Mouse (Mus musculus): Measurements from ENCODE around the gene Hoxb5.

Gene Hoxb5

GRCm38 (mm10) chr11:96288455-96289221, 14.5 kb upstream of the Hoxb5 start:
- no peak for DNase-seq (ENCODE audit: low spot score)

GRCm38 (mm10) chr11:96289293-96289692, 13.8 kb upstream of the Hoxb5 start:
- DNase-seq (ENCODE audit: low spot score) = no peak

DNA sequence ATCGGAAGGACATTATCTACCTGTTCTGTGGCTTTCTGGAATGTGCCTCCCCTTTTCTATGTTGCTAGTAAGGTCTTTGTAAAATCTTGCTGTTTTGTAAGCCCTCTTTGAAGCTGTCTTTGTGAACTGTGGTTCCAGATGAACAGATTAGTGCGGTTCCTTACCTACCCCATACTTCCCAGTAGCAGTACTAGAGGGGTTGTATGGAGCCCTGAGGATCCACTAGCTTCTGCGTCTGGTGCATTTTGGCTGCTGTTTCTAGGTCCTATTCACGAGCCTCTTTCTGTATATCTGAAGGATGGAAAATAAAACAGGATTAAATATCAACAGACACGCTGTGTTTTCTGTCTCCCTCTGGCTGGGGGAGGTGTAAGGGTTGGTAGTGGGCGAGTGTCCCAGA, 13.3 kb upstream of the Hoxb5 start:
- no peak for DNase-seq (ENCODE audit: low spot score)

GRCm38 (mm10) chr11:96290705-96291355, 12.3 kb upstream of the Hoxb5 start:
- DNase-seq (ENCODE audit: low spot score) = no peak

- no peak for DNase-seq (ENCODE audit: low spot score)
Measured at GRCm38 (mm10) chr11:96291681-96292564, 11.2 kb upstream of the Hoxb5 start, which contains the start of gene Hoxb6. TSS of gene Hoxb6 (plus strand) at chr11:96292476.

DNA sequence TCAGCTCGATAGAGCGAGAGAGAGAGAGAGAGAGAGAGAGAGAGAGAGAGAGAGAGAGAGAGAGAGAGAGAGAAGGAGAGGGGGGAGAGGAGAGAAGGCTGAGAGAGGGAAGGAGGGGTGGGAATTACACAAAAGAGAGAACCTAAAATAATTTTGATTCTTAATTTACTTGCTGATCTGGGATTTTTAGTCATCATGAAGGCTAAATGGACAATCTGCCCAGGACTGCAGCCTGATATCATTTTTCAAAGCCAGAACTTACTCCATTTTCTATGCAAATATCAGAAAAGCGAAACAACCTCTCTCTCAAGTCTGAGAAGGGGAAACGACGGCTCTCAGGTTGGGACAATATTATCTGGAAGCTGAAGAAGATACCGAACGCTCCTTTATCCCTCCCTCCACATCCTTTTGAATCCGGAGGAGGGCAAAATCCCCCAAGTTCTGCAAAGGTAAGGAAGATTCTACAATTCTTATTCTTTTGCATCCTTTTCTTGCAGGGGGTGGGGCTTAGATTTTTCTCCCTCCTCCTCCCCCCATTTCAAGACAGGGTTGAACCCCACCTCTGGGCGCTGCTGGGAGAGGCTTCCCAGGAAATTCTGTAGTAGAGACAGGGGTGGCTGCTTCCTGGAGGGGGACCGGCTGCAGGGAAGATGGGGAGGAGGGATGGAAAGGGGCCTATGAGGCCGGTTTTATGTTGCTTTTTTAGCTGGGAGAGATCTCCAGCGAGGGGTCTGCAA, 10.4 kb upstream of the Hoxb5 start:
- no peak for DNase-seq (ENCODE audit: low spot score)

GRCm38 (mm10) chr11:96293302-96293921, 9.7 kb upstream of the Hoxb5 start:
- no peak for DNase-seq (ENCODE audit: low spot score)

DNA sequence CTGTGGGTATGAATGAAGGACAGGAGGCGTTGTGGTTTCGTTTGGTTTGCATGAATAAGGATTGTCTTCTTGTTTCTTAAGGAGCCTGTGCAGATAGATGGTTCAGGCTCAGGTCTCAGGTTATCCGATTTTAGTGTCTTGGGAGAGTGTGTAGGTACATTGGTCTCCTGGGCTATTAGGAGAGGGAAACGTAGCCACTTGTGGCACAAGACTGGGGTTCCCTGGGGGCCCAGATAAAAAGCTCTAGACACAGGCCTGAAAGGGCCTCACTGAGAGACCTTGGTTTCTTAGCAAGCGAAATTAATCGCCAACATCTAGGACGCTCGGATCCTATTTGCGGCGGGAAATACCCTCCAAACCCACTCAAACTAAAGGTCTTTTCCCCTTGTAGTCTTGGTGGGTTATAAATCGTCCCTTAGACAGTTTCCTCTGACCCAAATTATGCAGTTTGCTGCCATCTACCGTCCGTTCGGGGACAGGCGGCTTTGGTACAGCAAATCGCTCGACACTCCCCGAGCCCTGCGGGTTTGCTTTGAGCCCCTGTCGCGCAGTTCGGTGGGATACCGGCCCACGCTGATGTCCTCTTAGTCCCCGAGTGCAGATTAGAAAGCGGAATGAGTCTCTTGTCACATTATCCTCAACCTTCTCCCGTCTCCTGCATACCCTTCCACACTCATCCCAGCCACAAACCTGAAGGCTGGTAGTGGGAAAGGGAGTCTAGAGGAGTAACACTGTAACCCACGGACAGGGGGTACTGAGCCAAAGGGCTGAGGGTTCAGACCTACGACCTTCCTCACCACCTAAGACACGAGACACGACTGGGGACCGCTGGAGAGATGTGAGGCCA, 8.7 kb upstream of the Hoxb5 start:
- peak; percentile 39 for DNase-seq (ENCODE audit: low spot score)

DNA sequence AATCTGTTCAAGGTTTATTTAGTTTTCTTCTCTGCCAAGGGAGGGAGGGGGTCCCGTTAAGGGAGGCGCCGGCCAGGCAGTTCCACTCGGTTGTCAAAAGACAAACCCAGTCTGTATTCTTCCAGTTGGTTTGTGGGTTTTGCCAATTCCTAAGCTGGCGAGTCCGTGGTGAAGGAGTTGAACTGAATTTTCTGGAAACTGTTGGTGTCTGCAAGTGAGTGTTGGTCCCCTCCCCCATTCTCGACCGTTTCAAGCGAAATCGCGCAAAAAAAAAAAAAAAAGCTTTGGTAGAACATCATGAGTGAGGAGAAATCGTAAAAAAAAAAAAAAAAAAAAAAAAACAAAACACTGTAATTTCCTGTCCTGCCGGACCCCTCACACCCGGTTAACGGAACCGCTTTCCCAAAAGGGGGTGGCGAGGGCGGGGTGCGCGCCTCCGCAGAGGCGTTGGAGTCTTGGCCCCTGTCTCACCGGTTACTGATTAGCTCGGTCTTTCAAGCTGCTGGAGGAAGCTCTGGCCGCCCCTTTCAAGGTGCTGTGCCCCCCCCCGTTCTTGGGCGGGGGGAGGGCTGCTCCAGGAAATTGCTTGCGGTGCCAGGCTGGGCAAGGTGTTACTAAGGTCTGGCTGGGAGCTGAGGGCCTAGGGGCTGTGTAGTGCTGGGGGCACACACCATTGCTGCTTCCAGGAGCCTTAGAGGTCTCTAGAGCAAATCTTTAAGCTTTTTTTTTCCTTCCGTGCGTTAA, 7.9 kb upstream of the Hoxb5 start:
- no peak for DNase-seq (ENCODE audit: low spot score)

- no peak for DNase-seq (ENCODE audit: low spot score)
Measured at GRCm38 (mm10) chr11:96296997-96297396, 6.1 kb upstream of the Hoxb5 start.

DNA sequence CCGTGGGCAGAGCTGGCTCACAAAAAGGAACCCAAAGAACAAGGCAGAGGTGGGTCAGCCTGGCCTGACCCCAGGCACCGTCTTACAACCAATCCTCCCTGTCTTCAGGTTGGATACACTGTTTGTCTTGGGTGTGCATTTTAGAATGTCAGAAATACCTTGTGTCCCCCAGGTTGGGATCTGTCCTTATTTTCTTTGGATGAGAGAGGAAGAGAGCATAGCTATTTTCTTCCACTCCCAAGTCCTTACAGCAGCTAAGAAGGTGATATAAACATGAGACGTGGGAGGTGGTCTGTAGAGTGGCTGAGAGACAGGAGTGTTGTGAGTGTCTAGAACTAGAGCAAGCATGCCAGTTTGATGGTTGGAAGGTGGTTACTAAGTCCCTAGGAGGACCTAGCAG, 5.7 kb upstream of the Hoxb5 start:
- no peak for DNase-seq (ENCODE audit: low spot score)

GRCm38 (mm10) chr11:96297968-96298635, 5.0 kb upstream of the Hoxb5 start:
- no peak for DNase-seq (ENCODE audit: low spot score)

DNA sequence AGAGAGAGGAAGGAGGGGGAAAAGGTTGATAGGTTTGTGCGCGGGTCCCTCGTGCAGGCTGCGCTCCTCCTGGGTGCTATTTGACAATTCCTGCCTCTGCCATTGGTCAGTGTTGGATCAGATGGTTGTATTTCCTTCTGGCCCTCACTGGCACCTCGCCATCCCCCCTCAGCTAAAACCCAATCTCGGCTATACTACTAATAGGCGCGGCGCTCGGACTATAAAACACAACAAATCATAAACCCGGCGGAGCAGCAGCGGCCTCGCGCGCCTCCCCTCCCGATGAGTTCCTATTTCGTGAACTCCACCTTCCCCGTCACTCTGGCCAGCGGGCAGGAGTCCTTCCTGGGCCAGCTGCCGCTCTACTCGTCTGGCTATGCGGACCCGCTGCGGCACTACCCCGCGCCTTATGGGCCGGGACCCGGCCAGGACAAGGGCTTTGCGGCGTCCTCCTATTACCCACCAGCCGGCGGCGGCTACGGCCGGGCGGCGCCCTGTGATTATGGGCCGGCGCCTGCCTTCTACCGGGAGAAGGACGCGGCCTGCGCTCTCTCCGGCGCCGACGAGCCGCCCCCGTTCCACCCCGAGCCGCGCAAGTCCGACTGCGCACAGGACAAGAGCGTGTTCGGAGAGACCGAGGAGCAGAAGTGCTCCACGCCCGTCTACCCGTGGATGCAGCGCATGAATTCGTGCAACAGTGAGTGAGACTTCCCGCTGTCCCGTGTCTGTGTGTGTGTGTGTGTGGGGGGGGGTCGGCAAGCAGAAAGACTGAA, 4.1 kb upstream of the Hoxb5 start:
- no peak for DNase-seq (ENCODE audit: low spot score)

DNA sequence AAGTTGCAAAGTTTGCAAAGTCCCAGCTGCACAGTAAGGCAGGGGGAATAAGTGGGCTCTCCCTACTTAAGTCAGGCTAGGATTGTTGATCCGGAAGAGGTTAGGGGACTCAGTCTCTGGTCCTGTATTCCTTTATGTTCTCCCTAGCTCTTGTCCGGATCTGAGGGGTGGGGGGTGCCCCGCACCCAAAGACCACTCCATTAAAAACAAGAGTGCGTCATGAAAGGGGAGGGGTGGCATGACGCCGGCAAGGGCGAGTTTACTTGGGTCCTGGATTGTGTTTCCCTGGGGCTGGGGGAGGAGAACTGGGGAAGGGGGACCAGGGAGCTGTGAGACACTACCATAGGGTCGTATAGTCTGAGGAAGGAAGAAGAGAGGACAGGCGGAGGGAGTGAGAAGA, 3.4 kb upstream of the Hoxb5 start:
- DNase-seq (ENCODE audit: low spot score) = no peak

DNA sequence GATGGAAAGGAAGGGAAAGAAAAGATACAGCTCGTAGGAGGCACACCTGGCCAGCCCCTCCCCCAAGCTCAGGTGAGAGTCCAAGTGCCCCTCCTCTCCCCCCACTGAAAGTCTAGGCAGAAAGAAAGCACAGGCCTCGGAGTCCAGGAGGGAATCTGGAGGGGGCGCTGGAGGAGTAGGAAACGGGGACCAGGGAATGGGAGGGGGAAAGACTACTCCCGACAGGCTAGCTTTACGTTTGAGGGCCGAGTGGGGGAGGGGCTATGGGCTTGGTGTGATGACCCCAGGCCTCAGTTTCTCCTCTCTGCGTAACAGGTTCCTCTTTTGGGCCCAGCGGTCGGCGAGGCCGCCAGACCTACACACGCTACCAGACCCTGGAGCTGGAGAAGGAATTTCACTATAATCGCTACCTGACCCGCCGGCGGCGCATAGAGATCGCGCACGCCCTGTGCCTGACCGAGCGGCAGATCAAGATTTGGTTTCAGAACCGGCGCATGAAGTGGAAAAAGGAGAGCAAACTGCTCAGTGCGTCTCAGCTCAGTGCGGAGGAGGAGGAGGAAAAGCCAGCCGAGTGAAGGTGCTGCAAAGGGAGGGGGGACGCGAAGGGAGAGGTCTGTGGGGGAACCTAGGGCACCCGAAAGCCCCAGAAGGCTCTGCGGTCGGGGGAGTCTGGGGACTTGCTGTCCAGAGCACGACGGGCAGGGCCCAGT, 2.6 kb upstream of the Hoxb5 start:
- DNase-seq (ENCODE audit: low spot score) = no peak

GRCm38 (mm10) chr11:96301064-96301431, 2.1 kb upstream of the Hoxb5 start:
- DNase-seq (ENCODE audit: low spot score) = no peak

DNA sequence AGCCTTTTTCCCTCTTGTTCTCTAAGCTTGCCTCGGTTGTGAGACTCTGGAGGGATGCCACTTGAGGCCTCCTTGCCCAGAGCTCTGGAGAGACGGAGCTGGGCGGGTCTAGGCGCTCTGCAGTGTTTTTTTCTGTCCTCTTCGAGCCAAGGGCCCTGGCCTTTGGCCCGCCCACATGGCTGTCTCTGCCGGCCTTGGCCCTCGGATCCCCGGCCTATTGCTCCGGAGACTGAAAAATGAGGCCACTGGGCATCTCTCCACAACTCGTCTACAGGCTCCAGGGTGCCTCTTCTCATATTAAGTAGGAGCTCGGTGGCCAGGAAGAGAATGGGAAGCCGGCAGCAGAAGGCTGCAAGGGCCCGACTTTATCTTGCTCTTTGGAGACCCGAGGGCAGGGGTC, 1.3 kb upstream of the Hoxb5 start:
- peak; percentile 34 for DNase-seq (ENCODE audit: low spot score)
